Mouse (Mus musculus) thymus, adult 2 months (tissue): Measurements from ENCODE around the gene Kcna4. TPM values are rescaled to one million over a fixed set of nuclear protein-coding genes. Genes with fewer than 3 reads are reported as not detected.

ENCODE experiments used
- DNase-seq: peaks from one replicate; pipeline ENCODE4 v3.0.0; 2021
- H3K27ac ChIP-seq: fragments of 200-500 bp; 2 replicates; pipeline ENCODE4 v1.5.1; 2012; ENCODE audit warnings: low read length, control low read depth; ENCODE audit not compliant: control insufficient read depth, insufficient read depth
- H3K27me3 ChIP-seq: fragments of 200-500 bp; 2 replicates; pipeline ENCODE4 v1.6.1; 2012; ENCODE audit warnings: mild to moderate bottlenecking, low read length, moderate library complexity, mixed read lengths; ENCODE audit not compliant: control insufficient read depth, insufficient read depth
- H3K36me3 ChIP-seq: fragments of 200-500 bp; 2 replicates; pipeline ENCODE4 v1.6.1; 2012; ENCODE audit warnings: mild to moderate bottlenecking, low read length, moderate library complexity; ENCODE audit not compliant: control insufficient read depth, insufficient read depth
- H3K4me1 ChIP-seq: fragments of 200-500 bp; replicated peaks from 2 replicates; pipeline ENCODE4 v1.6.1; 2012; ENCODE audit warnings: low read length; ENCODE audit not compliant: control insufficient read depth, insufficient read depth
- H3K4me3 ChIP-seq: fragments of 200-500 bp; 2 replicates; pipeline ENCODE4 v1.5.1; 2012; ENCODE audit warnings: mild to moderate bottlenecking, low read length, control low read depth, moderate library complexity; ENCODE audit not compliant: control insufficient read depth, insufficient read depth
- CTCF ChIP-seq: fragments of 200-500 bp; IDR thresholded peaks from 2 replicates; pipeline ENCODE4 v1.5.1; 2012; ENCODE audit warnings: mild to moderate bottlenecking, control low read depth, low read length, moderate library complexity, borderline replicate concordance; ENCODE audit not compliant: control insufficient read depth, poor library complexity, insufficient read depth; ENCODE audit errors: extremely low read depth
- POLR2A ChIP-seq: fragments of 200-500 bp; IDR thresholded peaks from 2 replicates; pipeline ENCODE4 v1.6.1; 2012; ENCODE audit warnings: mild to moderate bottlenecking, low read length, control low read depth, moderate library complexity; ENCODE audit not compliant: control insufficient read depth, poor library complexity, insufficient read depth; ENCODE audit errors: extremely low read depth
- WGBS: fragments of 180-500 bp; shearing (Covaris S2); methylation state at CpG from one replicate; pipeline ENCODE4 v1.1.7; 2018; 5-methylcytosine and 5-hydroxymethylcytosine counted together
- polyA plus RNA-seq: library from polyadenylated mRNA; depleted of rRNA; stranded (reverse); fragments of >200 nt; gene quantifications from 2 replicates; pipeline ENCODE4 v1.2.3, GENCODE M21; 2012; rRNA removed

Kcna4 gene
- polyA plus RNA-seq, 1 experiment = 0.03 TPM

DNA sequence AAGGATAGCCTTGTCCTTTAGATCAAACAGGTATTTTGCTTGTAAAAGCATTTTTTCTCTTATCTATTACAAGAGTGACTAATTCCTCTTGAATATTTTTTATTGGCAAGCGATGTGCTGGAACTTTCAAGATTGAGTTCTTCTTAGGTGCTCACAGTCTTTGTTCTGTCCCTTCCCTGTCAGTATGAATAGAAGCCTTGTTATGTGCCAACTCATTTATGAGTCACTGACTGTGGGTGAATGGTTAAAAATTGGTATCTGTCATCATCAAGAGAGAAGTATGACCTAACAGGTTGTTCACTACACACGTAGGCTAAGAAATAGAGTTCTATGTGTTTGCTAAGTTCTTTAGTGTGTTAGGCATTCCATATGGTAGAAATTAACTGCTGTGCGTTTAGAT is 50.9 kb downstream of the Kcna4 start:
- Histone ChIP-seq H3K36me3 (no peaks in the 10 kb centered on the region), H3K4me3 (no peak overlapping the region), H3K4me1 (no peaks in the 10 kb centered on the region), H3K27ac (no peak overlapping the region), H3K27me3 (no peaks in the 10 kb centered on the region)
- DNase-seq = no peak
- 84% methylated on average over 3 of the region's 3 CpGs for WGBS
- TF ChIP-seq POLR2A (no peak), CTCF (no peak)

DNA sequence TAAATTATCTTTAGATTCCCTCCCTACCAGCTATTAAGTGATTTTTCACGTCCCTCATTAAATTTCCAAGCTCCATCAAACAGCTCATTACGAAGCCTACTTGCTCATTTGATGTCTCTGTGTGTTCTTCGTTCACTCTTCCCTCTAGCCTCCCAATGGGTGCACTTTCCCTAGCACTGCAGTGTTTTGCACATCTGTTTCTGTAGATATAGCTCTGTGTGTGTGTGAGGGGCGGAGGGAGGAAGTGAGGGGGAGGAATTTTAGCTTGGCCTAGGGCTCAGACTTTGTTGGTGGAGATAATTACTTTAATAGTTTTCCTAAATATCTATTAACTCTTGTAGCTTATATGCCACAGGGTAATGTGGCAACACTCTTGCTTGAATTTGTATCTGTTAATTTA is 54.4 kb downstream of the Kcna4 start:
- Histone ChIP-seq H3K36me3 (no peaks in the 10 kb centered on the region), H3K4me1 (no peaks in the 10 kb centered on the region), H3K27ac (no peak overlapping the region), H3K27me3 (no peaks in the 10 kb centered on the region), H3K4me3 (no peak overlapping the region)
- TF ChIP-seq CTCF = no peak
- TF ChIP-seq POLR2A = no peak
- no peak for DNase-seq
- WGBS = 74% methylated on average over 4 of the region's 4 CpGs

DNA sequence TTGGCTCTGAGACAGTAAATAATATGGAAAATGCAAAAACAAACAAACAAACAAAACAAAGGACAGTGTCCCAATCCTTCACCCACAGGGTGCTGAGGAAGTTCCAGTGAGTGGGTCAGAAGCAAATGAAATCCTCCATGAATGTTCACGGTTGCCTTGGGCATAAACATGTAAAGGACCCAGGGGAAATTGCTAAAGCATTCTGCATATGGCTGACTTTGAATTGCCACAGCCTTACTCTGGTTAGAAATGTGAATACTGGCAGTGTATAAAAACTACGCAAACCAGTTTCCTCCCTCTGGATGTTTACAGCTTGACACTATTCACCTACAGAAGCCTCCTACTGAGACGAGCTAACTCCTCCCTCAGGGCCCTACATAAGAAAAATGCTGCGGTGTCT is 54.9 kb downstream of the Kcna4 start:
- no peaks in the 10 kb centered on the region for H3K27me3 ChIP-seq
- H3K36me3 ChIP-seq = no peaks in the 10 kb centered on the region
- H3K4me1 ChIP-seq = no peaks in the 10 kb centered on the region
- no peak overlapping the region for H3K27ac ChIP-seq
- H3K4me3 ChIP-seq = no peak overlapping the region
- WGBS = 83% methylated on average over 4 of the region's 4 CpGs
- no peak for TF ChIP-seq POLR2A
- TF ChIP-seq CTCF = no peak
- DNase-seq = no peak

Other genes with a start within 250 kb of the Kcna4 start
- not detected in 2 replicates for gene Fshb, start 231.0 kb upstream of the Kcna4 start, polyA plus RNA-seq